Mouse (Mus musculus) neural tube, embryonic 10.5 days (tissue): ENCODE data around the gene Sh2d6.

ENCODE experiments used
- DNase-seq: peaks from one replicate; pipeline ENCODE4 v3.0.0-alpha.2; 2017; ENCODE audit warnings: low spot score; ENCODE audit errors: extremely low spot score

Sh2d6 gene

GRCm38 (mm10) chr6:72521607-72522006 is at the start of gene Sh2d6:
Gene Sh2d6, minus strand, starts transcription at chr6:72521707.
- DNase-seq, result no peak

DNA sequence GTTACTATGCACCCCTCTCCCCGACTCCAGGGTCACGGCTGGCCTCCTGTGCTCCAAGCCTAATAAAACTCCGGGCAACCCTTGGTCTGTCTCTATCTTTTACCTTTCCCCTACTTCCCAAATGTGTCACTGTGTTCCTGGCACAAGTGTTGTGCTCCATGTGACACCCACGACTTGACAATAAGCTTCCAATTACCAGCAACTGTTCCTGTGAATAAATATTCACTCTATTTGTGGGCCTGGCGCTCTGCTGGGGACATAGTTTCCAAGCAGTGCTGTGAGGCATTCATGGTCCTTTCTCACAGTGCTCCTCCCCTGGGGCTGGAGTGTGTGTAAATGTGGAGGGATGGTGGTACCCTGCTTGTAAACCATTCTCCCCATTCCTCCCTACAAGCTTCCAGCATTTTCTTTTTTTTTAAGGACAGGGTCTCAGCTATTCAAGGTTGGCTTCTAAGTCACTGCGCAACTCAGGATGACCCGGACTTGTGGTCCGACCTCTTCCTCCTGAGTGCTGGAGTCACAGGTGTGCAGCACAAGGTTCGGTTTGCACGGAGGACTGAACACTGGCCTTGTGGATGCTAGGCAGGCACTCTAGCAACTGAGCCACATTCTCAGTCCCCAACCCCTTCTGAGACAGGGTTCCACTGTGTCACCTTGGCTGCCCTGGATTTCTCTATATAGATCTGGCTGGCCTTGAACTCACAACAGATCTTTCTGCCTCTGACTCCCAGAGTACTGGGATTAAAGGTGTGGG is 49.3 kb upstream of the Sh2d6 start:
- DNase-seq, result no peak

DNA sequence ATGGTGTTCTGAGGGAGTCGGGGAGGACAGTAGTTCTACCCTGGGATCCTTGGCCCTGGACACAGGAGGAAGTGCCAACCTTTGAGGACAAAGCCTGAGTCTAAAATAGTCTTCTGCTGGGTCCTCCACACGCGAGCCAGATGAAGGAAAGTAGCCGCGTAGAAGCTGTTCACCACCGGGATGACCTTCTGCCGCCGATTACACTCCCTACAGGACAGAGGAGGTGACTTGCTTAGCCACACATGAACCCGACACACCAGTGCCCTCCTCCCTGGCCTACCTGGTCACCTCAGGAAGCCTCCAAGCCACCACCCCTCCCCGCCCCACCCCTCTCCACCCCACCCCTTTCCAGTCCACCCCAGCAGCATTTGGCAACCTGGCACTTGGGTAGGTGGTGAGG is 47.2 kb upstream of the Sh2d6 start:
- DNase-seq, result no peak

- no peak for DNase-seq
These were observed 46.0 kb upstream of the Sh2d6 start for GRCm38 (mm10) chr6:72567508-72567907.

DNA sequence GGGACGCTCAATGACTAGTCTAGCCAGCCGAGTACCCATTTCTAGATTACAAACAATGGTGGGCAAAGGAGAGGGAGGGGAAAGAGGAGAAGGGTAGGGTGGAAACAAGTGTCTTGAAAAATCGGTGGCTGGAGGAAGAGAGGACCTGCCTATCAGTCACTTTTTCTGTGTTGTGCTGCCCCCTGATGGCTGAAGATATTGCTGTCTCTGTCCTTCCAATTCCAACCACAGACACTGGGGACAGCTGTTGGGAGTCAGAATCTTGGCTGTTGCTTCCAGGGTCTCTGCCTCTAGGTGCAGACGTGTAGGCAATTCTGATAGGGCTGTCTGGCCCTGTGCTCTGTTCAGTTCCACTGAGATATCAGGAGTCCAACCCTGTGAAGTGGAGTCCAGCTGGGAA is 44.5 kb upstream of the Sh2d6 start:
- peak; percentile 84 for DNase-seq

DNA sequence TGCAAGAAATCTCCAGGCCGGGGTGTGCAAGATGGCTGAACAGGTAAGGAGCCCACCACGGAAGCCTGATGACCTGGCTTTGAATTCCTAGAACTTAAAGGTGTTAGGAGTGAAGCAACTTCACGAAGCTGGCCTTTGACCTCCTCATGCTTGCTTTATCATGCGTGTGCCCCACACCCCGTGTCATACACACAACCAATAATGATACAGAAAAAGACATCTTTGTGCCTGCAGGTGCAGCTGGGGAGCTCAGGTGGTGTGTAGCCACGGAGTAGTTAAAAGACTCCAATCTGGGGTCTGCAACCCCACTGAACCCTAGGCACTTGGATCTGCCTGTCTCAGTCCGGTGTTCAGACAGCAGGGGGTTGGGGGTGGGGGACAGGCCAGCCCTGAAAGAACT is 44.0 kb upstream of the Sh2d6 start:
- no peak for DNase-seq

- DNase-seq, result no peak
These were observed 41.4 kb upstream of the Sh2d6 start for GRCm38 (mm10) chr6:72562894-72563293.

DNA sequence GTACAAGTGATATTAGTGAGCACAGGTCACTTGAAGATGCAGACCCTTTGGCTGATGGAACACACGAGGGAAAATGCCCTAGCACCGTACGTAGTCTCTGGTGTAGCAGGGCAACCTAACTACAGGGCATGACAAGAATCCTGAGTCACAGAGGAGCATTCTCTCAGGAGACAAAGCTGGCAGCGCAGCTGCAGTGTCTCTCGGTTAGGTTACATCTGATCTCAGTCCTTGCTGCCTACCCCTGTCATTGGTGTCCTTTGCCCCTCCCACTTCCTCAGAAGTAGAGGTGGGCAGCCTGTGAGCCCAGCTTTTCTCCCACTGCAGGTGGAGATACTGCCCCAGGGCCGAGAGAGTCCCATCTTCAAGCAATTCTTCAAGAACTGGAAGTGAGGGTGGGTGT is 41.0 kb upstream of the Sh2d6 start:
- DNase-seq, result no peak

DNA sequence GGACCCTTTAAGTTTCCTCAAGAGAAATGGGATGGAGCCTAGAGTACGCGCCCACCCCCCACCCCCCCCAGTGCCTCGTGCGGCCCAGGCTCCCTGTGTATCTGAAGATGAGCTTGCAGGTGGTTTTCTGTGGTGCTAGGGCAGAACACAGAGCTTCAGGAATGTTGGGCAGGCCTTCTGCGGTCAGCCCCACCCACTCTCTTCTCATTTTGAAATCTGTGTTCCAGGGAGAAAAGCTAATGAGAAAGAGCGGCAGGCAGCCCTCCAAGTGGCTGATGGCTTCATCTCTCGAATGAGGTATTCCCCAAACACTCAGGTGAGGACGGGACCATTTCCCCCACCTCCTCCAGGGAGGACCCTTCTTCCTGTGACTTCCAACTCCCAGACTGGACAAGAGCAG is 39.3 kb upstream of the Sh2d6 start:
- no peak for DNase-seq

- no peak for DNase-seq
These were observed 31.5 kb upstream of the Sh2d6 start for GRCm38 (mm10) chr6:72553079-72553412.

GRCm38 (mm10) chr6:72552171-72553078 is 30.9 kb upstream of the Sh2d6 start:
- DNase-seq, result peak; percentile 73

DNA sequence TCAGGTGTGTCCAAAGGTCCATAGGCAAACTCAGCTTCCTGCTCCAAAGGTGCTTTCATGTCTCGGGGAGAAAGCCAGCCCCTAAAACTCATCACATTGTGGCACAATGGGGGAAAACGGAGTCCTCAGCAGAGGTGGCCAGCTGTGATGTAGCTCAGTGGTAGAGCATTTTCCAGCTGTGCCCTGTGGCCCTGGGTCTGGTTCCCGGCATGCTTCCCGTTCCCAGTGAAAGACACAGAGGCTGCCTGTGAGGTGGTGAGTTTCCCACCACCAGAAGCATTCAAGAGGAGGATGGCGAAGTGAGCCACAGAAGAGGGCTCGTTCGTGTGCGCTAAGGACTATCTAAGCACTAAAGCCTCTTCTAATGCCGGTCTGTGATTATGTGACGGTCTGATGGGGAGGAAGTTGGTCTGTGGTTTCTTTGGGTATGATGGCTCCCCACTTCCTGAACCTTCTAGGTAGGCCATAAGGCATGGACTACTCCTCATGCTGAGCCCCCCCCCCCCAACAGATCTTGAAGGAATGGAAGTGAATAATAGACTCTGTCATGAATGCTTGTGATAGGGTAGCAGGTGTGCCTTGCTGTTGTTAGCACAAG is 29.1 kb upstream of the Sh2d6 start:
- no peak for DNase-seq

DNA sequence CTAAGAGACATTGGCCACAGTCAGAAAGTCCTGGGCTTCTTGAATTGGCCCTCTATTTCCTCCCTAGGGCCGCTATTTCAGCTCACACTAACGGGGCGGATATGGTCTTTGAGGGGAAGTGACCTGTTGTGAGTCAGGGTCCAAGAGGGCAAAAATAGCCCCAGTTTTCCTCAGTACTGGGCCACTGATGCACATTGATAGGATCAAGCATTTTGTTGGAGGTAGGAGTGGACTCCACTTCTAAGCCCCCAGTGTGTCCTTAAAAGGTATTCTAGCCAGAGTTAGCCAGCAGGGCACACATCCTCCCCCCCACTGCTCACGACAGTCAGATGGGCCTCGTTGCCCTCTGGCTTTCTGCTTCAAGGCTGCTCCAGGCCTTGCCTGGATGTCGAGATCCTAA is 28.5 kb upstream of the Sh2d6 start:
- DNase-seq, result no peak

DNA sequence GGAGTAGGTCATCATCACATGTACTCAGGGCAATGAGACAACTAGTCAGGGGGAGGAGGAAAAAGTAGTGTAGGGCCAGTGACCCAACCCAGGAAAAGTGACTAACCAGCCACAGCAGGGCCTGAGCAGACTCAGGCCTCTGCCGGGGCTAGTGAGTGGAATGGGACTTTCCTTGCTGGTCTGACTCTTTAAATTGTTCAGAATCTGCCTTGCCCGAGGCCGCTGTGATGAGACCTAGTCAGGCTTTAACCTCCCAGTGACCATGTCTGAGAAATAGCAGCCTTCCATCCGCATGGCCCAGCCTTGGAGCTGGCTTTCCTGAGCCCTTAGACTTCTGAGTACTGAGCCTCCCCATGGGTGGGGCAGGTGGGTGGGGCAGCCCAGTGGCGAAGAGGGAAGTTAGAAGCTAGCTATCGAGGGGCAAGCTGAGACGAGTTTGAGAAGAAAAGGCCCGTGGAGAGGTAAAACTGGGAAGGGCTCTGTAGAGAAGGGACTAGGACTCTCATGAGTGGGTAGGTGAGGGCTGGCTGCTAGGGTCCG is 27.6 kb upstream of the Sh2d6 start:
- DNase-seq, result no peak

GRCm38 (mm10) chr6:72547862-72548261 is 26.4 kb upstream of the Sh2d6 start:
- no peak for DNase-seq

DNA sequence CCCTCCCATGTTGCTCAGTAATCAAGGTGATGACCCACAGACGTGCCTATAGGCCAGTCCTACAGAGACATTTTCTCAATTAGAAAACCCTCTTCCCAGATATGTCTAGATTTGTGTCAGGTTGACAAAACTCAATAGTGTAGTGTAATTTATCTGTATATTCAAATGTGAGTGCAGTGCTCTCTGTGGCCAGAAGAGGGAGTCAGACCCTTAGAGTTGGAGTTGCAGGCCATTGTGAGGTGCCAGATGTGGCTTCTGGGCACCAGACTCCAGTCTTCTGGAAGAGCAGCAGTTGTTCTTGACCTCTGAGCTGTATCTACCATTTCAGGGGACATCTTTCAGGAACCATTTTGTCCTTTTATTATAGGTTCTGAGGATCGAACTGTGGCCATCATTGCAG is 25.6 kb upstream of the Sh2d6 start:
- no peak for DNase-seq

DNA sequence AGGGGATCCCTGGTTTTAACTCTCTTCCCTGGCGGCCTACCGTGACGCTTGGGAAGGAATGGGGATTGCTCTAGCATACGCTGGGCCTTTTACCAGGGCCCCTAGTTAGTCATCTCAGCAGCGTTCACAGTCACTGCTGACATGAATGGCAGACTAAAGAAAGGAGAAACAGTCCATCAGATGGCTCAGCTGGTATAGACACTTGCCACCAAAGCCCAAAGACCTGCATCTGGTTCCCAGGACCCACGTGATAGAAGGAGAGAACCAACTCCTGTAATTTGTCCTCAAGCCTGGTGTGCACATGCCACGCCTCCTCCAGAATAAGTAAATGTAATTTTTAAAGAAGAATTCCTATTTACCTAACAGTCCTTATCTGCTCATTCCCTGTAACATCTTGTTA is 23.9 kb upstream of the Sh2d6 start:
- DNase-seq, result no peak

DNA sequence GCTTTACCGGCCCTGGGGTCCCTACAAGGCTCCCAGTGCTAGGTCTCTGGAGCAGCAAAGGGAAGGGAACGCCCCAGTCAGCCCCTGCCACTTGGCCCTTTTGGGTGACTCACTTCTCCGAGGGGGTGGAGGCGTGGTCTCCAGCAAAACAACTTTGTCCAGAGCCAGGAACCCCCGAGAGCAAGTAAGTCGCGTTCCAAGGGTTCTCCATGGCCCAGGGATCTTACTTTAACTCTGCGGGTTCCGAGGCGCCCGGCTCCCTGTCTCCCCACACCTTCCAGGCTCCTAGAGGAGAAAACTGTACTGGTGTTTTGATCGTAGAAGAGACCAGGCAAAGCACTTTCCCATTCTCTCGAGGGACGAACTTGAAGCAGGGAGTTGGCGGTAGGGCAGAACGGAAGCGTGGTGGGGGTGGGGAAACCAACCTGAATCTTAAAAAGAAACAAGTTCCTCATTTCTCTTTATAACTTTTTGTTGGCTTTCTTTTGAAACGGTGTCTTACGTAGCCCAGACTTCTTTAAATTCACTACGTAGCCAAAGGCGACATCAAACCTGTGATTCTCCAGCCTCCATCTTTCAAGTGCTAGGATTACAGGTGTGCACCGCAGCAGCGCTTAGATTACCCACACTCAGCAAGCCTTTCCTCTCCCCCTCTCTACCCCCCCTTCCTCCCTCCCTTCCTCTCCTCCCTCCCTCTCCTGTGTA is 22.9 kb upstream of the Sh2d6 start, which contains the start of gene Capg:
TSS of gene Capg (plus strand) at position 109 of the 705 bp plus-strand sequence.
- no peak for DNase-seq

DNA sequence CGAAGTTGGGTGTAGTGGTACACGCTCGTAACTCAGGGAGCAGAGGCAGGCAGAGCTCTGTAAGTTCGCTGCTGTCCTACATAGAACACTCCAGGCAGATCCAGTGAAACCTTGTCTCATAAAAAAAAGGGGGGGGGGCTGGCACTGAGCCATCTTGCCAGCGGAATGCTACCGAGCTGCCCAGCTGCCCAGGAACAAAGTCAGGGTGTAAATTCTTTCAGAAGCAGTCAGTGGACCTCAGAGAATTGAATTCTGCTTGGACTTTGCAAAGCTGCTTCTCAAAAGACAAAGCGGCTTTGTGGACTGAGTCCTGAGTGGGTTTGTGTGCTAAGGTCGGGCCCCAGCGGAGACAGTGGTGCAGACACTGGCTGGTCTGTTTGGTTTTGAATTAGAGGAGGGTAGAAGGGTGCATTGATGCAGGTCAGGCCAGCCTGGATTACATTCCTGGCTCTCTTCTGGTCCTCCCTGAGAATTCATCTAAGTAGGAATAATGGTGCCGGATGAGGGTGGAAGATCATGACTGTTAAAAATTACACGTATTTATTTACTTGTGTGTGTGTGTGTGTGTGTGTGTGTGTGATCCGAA is 21.9 kb upstream of the Sh2d6 start:
- no peak for DNase-seq

DNA sequence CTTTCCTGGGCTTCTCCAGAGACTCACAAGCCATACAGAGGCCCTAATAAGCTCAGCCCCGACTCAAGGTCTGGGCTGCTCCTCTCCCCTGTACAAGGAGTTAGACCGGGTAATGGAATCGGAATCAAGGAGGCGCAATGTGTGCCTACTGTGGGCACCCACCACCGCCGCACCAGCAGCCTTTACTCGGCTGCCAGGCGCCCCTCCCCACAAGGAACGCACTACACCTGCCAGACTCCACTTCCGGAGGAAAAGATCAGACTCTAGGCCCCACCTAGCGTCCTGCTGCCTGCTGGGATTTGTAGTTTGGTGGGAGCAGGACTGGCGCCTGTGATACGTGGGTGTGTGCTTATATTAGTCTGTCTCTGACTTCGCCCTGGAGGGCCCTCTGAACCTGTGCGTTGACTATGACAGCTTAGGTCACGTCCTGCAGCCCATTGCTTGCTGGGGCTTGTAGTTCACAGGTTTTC is 17.1 kb upstream of the Sh2d6 start:
- peak; percentile 65 for DNase-seq

DNA sequence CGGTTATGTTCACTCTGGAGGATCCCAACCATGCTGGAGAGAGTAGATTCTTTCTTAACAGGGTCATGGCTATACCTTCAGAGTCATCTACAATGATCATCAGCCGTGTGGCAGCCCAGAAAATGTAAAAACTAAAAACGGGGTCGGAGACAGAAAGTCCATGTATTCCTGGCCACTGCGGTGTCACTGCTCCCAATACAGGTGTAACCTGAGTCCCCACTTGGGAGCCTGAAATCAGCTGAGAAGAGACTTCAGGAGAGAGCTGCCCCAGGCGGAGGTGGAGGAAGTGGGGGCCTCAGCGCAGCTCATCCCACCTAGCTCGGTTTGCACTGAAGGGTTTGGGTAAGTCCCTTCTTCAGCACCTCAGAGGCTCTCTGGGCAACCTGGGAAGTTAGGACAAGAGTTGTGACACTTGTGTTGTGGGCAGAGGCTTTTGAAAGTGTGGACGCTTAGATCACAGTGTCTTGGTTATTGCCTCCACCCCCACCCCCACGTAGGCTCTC is 16.5 kb upstream of the Sh2d6 start:
- no peak for DNase-seq
